Mouse (Mus musculus) macrophage (primary cell): Measurements from ENCODE around the gene Popdc3. TPM values are rescaled to one million over a fixed set of nuclear protein-coding genes. Genes with fewer than 3 reads are reported as not detected.
"Not testable (repeated sequence)": the region's sequence is repeated elsewhere in the genome, so short reads cannot be mapped to it uniquely, and the experiment has no call there.

Experiments
- H3K27ac ChIP-seq: fragments of 350-480 bp; formaldehyde crosslinking; 2 replicates; pipeline ENCODE4 v1.9.0; 2021
- H3K36me3 ChIP-seq: fragments of 350-480 bp; formaldehyde crosslinking; 2 replicates; pipeline ENCODE4 v1.9.0; 2021; ENCODE audit errors: inconsistent target
- H3K4me3 ChIP-seq: fragments of 350-480 bp; formaldehyde crosslinking; 2 replicates; pipeline ENCODE4 v1.9.0; 2021; ENCODE audit errors: inconsistent target
- H3K79me2 ChIP-seq: fragments of 350-480 bp; formaldehyde crosslinking; 2 replicates; pipeline ENCODE4 v1.9.0; 2021; ENCODE audit errors: inconsistent target
- WGBS: methylation state at CpG from one replicate; pipeline ENCODE4 v1.1.7; 2026; ENCODE audit warnings: inconsistent platforms; ENCODE audit not compliant: missing documents; 5-methylcytosine and 5-hydroxymethylcytosine counted together
- polyA plus RNA-seq: library from polyadenylated mRNA; stranded (reverse); fragments of 250-400 nt; gene quantifications from 3 replicates; pipeline ENCODE4 v1.2.4, GENCODE M21; 2018; ENCODE audit warnings: inconsistent platforms

Gene Popdc3
- polyA plus RNA-seq, 1 experiment from 2014 or later: not detected

GRCm38 (mm10) chr10:45262126-45262525 lies 84.2 kb downstream of the Popdc3 start:
- H3K36me3 ChIP-seq: no peaks in the 10 kb centered on the region
- 40% methylated on average over 3 of the region's 3 CpGs for WGBS
- H3K27ac ChIP-seq: no peak overlapping the region
- H3K79me2 ChIP-seq: no peaks in the 10 kb centered on the region
- no peak overlapping the region for H3K4me3 ChIP-seq

GRCm38 (mm10) chr10:45276499-45276898 lies 98.6 kb downstream of the Popdc3 start:
- Histone ChIP-seq H3K27ac (no peak overlapping the region), H3K79me2 (no peaks in the 10 kb centered on the region), H3K4me3 (no peak overlapping the region), H3K36me3 (no peaks in the 10 kb centered on the region)
- 4% methylated on average over 3 of the region's 3 CpGs for WGBS

- Histone ChIP-seq H3K27ac (no peak overlapping the region), H3K79me2 (no peaks in the 10 kb centered on the region), H3K36me3 (no peaks in the 10 kb centered on the region), H3K4me3 (no peak overlapping the region)
- 64% methylated on average over 5 of the region's 5 CpGs for WGBS
Observed at GRCm38 (mm10) chr10:45276995-45277394, 99.1 kb downstream of the Popdc3 start.

- no peaks in the 10 kb centered on the region for H3K79me2 ChIP-seq
- no peak overlapping the region for H3K4me3 ChIP-seq
- WGBS: 4% methylated on average over 5 of the region's 5 CpGs
- H3K36me3 ChIP-seq: no peaks in the 10 kb centered on the region
- no peak overlapping the region for H3K27ac ChIP-seq
Observed at GRCm38 (mm10) chr10:45285651-45286050, 107.8 kb downstream of the Popdc3 start.

GRCm38 (mm10) chr10:45288351-45288750 lies 110.5 kb downstream of the Popdc3 start:
- Histone ChIP-seq H3K79me2 (no peaks in the 10 kb centered on the region), H3K27ac (no peak overlapping the region), H3K4me3 (no peak overlapping the region), H3K36me3 (no peaks in the 10 kb centered on the region)
- WGBS: 63% methylated on average over 7 of the region's 7 CpGs

DNA sequence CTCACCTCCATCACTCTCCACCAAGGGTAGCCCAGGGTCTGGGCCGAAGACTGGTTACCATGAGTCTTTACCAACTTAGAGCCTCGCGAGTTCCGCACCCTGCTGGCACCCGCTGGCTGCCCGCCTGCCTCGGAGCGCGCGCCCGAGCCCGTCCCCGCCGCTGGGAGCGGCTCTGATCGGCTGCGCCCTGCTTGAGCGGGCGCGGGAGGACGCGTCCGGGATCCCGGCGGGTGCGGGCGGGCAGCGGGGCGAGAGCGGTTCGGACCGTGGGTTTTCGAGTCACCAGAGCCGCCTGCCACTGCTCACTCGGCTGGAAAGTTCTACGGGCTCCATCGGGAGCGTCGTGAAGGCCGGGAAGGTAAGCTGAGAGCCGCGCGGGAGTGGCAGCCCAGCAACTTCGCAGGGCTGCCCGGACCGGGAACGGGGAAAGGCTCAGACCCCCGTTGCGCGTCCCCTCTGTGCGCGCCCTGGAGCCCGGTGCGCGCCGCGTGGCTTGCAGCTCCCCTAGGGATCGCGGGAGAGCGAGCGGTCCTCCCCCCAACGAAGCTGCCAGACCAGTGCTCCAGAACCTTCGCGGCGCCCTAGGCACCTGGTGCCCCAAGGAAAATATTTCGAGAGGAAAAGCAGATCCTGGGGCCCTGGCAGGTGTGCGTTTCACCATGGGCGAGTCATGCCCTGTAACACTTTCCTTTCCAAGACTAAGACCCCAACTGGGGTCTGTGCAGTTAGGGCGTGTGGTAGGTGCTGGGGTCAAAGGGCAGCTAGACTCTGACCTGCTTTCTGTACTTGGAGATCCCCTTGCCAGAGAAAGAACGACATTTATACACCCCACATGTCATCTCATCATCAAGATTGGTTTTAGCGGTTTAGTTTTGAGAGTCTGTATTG lies 111.6 kb downstream of the Popdc3 start:
- Histone ChIP-seq H3K27ac (no peak overlapping the region), H3K79me2 (no peaks in the 10 kb centered on the region), H3K4me3 (no peak overlapping the region), H3K36me3 (no peaks in the 10 kb centered on the region)
- WGBS: 3% methylated on average over 65 of the region's 71 CpGs

- Histone ChIP-seq H3K4me3 (no peak overlapping the region), H3K79me2 (no peaks in the 10 kb centered on the region), H3K27ac (no peak overlapping the region), H3K36me3 (no peaks in the 10 kb centered on the region)
- WGBS: 73% methylated on average over 5 of the region's 5 CpGs
Observed at GRCm38 (mm10) chr10:45290618-45291017, 112.7 kb downstream of the Popdc3 start.

DNA sequence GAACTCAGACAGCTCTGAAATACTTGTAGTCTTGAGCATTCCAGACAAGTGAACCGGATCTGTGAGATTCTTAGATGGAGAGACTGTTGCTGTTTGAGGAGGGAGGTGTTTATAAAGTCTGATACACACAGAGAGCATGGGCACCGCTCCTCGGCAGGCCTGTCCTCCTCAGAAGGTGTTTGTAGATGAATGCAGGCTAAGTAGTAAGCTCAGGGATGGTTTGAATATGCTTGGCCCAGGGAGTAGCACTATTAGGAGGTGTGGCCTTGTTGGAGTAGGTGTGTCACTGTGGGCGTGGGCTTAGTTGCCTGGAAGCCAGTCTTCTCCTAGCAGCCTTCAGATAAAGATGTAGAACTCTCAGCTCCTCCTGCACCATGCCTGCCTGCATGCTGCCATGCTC lies 114.3 kb downstream of the Popdc3 start:
- H3K36me3 ChIP-seq, H3K4me3 ChIP-seq, H3K79me2 ChIP-seq, H3K27ac ChIP-seq: not testable (repeated sequence)
- 90% methylated on average over 4 of the region's 4 CpGs for WGBS

- WGBS: 87% methylated on average over 5 of the region's 5 CpGs
- Histone ChIP-seq H3K27ac (no peak overlapping the region), H3K36me3 (no peaks in the 10 kb centered on the region), H3K4me3 (no peak overlapping the region), H3K79me2 (no peaks in the 10 kb centered on the region)
Observed at GRCm38 (mm10) chr10:45295093-45295492, 117.2 kb downstream of the Popdc3 start.

DNA sequence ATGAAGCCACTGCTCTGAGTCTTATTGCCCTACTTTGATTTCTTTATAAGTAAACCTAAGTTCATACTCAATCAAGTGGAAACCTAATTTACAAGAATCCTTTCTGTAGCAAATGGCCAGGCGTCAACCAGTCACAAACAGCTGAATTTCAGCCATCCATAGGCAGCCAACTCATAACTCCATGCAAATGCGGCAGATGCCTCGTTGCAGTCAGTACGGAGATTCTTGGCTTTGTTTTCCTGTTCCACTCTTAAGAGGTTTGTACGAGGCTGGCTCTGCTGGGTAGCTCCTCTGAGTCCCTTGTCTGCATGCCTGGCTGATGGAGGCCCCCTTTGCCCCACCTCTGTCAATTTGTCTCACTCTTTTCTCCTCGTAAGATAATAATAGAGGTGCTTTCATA lies 120.6 kb downstream of the Popdc3 start:
- Histone ChIP-seq H3K79me2 (no peaks in the 10 kb centered on the region), H3K4me3 (no peak overlapping the region), H3K36me3 (no peaks in the 10 kb centered on the region), H3K27ac (no peak overlapping the region)
- WGBS: 90% methylated on average over 6 of the region's 6 CpGs

- H3K36me3 ChIP-seq: no peaks in the 10 kb centered on the region
- no peaks in the 10 kb centered on the region for H3K79me2 ChIP-seq
- H3K4me3 ChIP-seq: no peak overlapping the region
- 91% methylated on average over 4 of the region's 4 CpGs for WGBS
- no peak overlapping the region for H3K27ac ChIP-seq
Observed at GRCm38 (mm10) chr10:45299509-45299908, 121.6 kb downstream of the Popdc3 start.

DNA sequence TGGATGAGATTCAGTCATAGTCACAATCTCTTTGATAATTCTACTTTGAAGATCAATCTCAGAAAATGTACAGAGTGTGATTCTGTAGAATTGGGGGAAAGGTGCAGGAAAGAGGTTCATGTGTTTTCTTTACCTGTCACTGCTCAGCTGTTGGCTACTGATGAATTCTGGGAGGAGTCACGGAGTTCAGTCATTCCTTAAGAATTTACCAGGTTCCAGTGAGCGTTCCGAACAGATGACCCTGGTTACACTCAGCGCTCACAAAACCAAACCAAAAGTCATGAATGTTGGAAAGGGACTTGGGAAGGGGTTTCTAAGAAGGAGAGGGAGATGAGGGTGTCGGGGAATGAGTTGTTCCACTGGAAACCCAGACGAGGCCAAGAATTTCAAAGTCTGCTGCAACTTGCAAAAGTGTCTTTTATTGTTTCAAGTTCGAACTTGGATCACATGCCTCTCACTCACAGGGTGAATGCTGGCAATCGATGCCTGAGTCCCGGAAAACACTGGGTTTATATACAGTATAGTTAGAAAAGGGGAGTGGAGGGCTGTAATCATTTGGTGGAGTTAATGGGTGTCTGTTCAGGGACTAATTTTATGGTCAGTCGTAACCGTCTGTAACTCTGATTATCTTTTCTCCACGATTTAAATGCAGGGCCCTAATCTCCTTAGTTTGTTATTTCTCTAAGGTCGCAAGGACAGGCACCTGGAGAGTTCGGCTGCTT lies 125.6 kb downstream of the Popdc3 start:
- WGBS: 70% methylated on average over 14 of the region's 14 CpGs
- H3K79me2 ChIP-seq: no peaks in the 10 kb centered on the region
- no peak overlapping the region for H3K27ac ChIP-seq
- H3K36me3 ChIP-seq: no peaks in the 10 kb centered on the region
- no peak overlapping the region for H3K4me3 ChIP-seq

DNA sequence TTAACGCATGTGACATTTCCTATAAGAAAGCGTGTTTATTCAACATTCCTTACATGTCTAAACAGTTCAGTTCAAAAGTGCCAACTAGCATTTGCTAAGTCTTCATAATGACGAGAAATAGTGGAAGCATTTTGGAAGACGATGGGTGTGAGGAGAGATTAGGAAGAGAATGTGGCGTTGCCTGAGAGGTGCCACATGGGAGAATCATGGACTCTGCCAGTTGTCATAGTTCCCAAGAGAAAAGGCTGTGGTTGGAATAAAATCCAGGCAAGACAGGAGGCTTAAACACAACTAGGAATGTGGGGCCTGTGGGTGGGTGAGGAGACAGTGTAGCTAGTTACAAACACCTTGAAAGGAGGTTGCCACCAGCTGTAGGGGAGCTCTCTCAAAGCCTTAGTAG lies 127.3 kb downstream of the Popdc3 start:
- H3K4me3 ChIP-seq: no peak overlapping the region
- WGBS: 98% methylated on average over 5 of the region's 5 CpGs
- H3K36me3 ChIP-seq: no peaks in the 10 kb centered on the region
- H3K27ac ChIP-seq: no peak overlapping the region
- H3K79me2 ChIP-seq: no peaks in the 10 kb centered on the region

GRCm38 (mm10) chr10:45311129-45311528 lies 133.2 kb downstream of the Popdc3 start:
- Histone ChIP-seq H3K36me3 (no peaks in the 10 kb centered on the region), H3K4me3 (no peak overlapping the region), H3K27ac (no peak overlapping the region), H3K79me2 (no peaks in the 10 kb centered on the region)
- WGBS: 87% methylated on average over 5 of the region's 5 CpGs

- 74% methylated on average over 7 of the region's 7 CpGs for WGBS
- Histone ChIP-seq H3K79me2 (no peaks in the 10 kb centered on the region), H3K27ac (no peak overlapping the region), H3K4me3 (no peak overlapping the region), H3K36me3 (no peaks in the 10 kb centered on the region)
Observed at GRCm38 (mm10) chr10:45311624-45312023, 133.7 kb downstream of the Popdc3 start.
